18 mouse cellular contexts compared by ENCODE assay signal in the genomic region with DNA sequence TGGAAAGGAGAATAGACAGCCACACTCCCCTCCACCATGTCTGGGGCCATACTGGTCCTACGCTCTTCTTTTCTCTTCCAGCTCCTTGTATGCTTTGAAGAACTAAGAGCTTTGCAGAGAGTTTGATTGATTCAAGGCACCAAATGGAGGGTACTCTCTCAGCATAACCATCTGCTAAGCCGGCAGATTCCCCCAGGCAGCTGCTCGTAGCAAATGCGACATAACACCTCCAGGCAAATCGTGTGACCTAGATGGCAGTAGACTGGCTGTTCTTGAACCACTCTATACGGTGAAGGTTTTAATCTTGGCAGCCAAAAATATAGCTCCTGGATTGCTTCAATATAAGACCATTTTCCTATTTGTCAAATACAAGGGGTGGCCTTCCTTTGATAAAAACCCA.
DNase-seq lines count a peak whose midpoint lies in the region; ATAC-seq lines count a peak whose summit lies in the region.
"Had no signal": no experiment of that assay in that cellular context is flagged by ENCODE, and none has a peak within 500 bp of the region (broad histone marks: within the 10 kb centered on the region; RNA-seq: fewer than 3 reads in every experiment).

No protein-coding gene starts in this region.

- H3K4me3 ChIP-seq in forebrain, embryonic 14.5 days (ENCODE audit: low read depth, low read length) = no peak overlapping the region
- no peak overlapping the region for H3K4me3 ChIP-seq in forebrain, embryonic 11.5 days (ENCODE audit: low read depth, low read length)
- H3K4me3 ChIP-seq in neural tube, embryonic 13.5 days = no peak overlapping the region
- H3K4me3 ChIP-seq in midbrain, embryonic 12.5 days = no peak overlapping the region
- H3K4me3 ChIP-seq in neural tube, embryonic 15.5 days (replicated peaks) = no peak overlapping the region
- H3K4me3 ChIP-seq: heart, embryonic 15.5 days; stomach, embryonic 15.5 days had no signal

- H3K9me3 ChIP-seq in forebrain, embryonic 14.5 days (replicated peaks; ENCODE audit: control insufficient read depth, low read length) = 0 out of 2 replicates have a peak, but pooled peaks cover 5% of the 10 kb centered on the region
- peaks cover 4% of the 10 kb centered on the region; the same call in 1 of the 2 replicates for H3K9me3 ChIP-seq in forebrain, embryonic 11.5 days (ENCODE audit: control insufficient read depth, low read length)
- H3K9me3 ChIP-seq in neural tube, embryonic 13.5 days = peaks cover 11% of the 10 kb centered on the region
- peaks cover 6% of the 10 kb centered on the region for H3K9me3 ChIP-seq in midbrain, embryonic 12.5 days
- 0 out of 2 replicates have a peak, but pooled peaks cover 7% of the 10 kb centered on the region for H3K9me3 ChIP-seq in neural tube, embryonic 15.5 days (replicated peaks)
- H3K9me3 ChIP-seq: heart, embryonic 15.5 days; stomach, embryonic 15.5 days had no signal

- no peak overlapping the region for H3K4me2 ChIP-seq in forebrain, embryonic 14.5 days (ENCODE audit: low read length)
- no peak overlapping the region for H3K4me2 ChIP-seq in forebrain, embryonic 11.5 days (ENCODE audit: low read depth, low read length, severe bottlenecking)
- no peak overlapping the region for H3K4me2 ChIP-seq in neural tube, embryonic 13.5 days
- no peak overlapping the region for H3K4me2 ChIP-seq in midbrain, embryonic 12.5 days (replicated peaks)
- no peak overlapping the region for H3K4me2 ChIP-seq in neural tube, embryonic 15.5 days
- H3K4me2 ChIP-seq: heart, embryonic 15.5 days; stomach, embryonic 15.5 days had no signal

- peak; percentile 52; the same call in 1 of the 2 replicates for ATAC-seq in forebrain, embryonic 14.5 days
- no peak for ATAC-seq in forebrain, embryonic 11.5 days (replicated peaks; ENCODE audit: low FRiP score)
- no peak for ATAC-seq in neural tube, embryonic 13.5 days (ENCODE audit: low read depth)
- no peak for ATAC-seq in midbrain, embryonic 12.5 days (ENCODE audit: low FRiP score, low read depth)
- ATAC-seq in neural tube, embryonic 15.5 days (ENCODE audit: low FRiP score) = no peak
- no peak for ATAC-seq in megakaryocyte-erythroid progenitor cell, adult 5-6 weeks (replicated peaks; ENCODE audit: low FRiP score, low TSS enrichment, poor library complexity, severe bottlenecking)
- ATAC-seq: liver, postnatal 0 days had no signal

- H3K9ac ChIP-seq in forebrain, embryonic 14.5 days (ENCODE audit: low read length) = no peak overlapping the region; the same call in 1 of the 2 replicates
- H3K9ac ChIP-seq in forebrain, embryonic 11.5 days (ENCODE audit: low read length) = no peak overlapping the region
- H3K9ac ChIP-seq in neural tube, embryonic 13.5 days = no peak overlapping the region
- H3K9ac ChIP-seq in midbrain, embryonic 12.5 days (replicated peaks) = no peak overlapping the region
- no peak overlapping the region for H3K9ac ChIP-seq in neural tube, embryonic 15.5 days (replicated peaks)
- H3K9ac ChIP-seq: heart, embryonic 15.5 days; liver, postnatal 0 days; stomach, embryonic 15.5 days had no signal

- 73% methylated on average over 6 of the region's 6 CpGs for WGBS in forebrain, embryonic 14.5 days
- WGBS in forebrain, embryonic 11.5 days = 92% methylated on average over 6 of the region's 6 CpGs
- WGBS in neural tube, embryonic 13.5 days = 64% methylated on average over 6 of the region's 6 CpGs
- 83% methylated on average over 6 of the region's 6 CpGs for WGBS in midbrain, embryonic 12.5 days
- WGBS in neural tube, embryonic 15.5 days = 62% methylated on average over 6 of the region's 6 CpGs

- H3K4me1 ChIP-seq in forebrain, embryonic 14.5 days (ENCODE audit: control insufficient read depth, insufficient read depth, low read length) = peaks cover 11% of the 10 kb centered on the region
- no peaks in the 10 kb centered on the region for H3K4me1 ChIP-seq in forebrain, embryonic 11.5 days (replicated peaks; ENCODE audit: control insufficient read depth, insufficient read depth, low read length)
- peaks cover 13% of the 10 kb centered on the region for H3K4me1 ChIP-seq in neural tube, embryonic 13.5 days (replicated peaks)
- peaks cover 15% of the 10 kb centered on the region for H3K4me1 ChIP-seq in midbrain, embryonic 12.5 days
- H3K4me1 ChIP-seq in neural tube, embryonic 15.5 days = peaks cover 12% of the 10 kb centered on the region
- H3K4me1 ChIP-seq: stomach, embryonic 15.5 days had no signal

- peak overlapping the region; percentile 39; the same call in 1 of the 2 replicates for H3K27ac ChIP-seq in forebrain, embryonic 14.5 days (ENCODE audit: low read depth, low read length)
- H3K27ac ChIP-seq in forebrain, embryonic 11.5 days (ENCODE audit: low read depth, low read length) = no peak overlapping the region
- peak overlapping the region; percentile 68 for H3K27ac ChIP-seq in neural tube, embryonic 13.5 days (replicated peaks)
- H3K27ac ChIP-seq in midbrain, embryonic 12.5 days (replicated peaks) = peak overlapping the region; percentile 60
- H3K27ac ChIP-seq in neural tube, embryonic 15.5 days (replicated peaks) = 0 out of 2 replicates have a peak overlapping the region, but pooled peaks have one; percentile 7
- H3K27ac ChIP-seq: heart, embryonic 15.5 days; stomach, embryonic 15.5 days had no signal

- H3K36me3 ChIP-seq in forebrain, embryonic 14.5 days (ENCODE audit: control insufficient read depth, insufficient read depth, low read length) = no peaks in the 10 kb centered on the region
- no peaks in the 10 kb centered on the region for H3K36me3 ChIP-seq in forebrain, embryonic 11.5 days (ENCODE audit: control insufficient read depth, insufficient read depth, low read length)
- H3K36me3 ChIP-seq in neural tube, embryonic 13.5 days = no peaks in the 10 kb centered on the region
- no peaks in the 10 kb centered on the region for H3K36me3 ChIP-seq in midbrain, embryonic 12.5 days
- no peaks in the 10 kb centered on the region for H3K36me3 ChIP-seq in neural tube, embryonic 15.5 days
- H3K36me3 ChIP-seq: heart, embryonic 15.5 days; stomach, embryonic 15.5 days had no signal

- DNase-seq in forebrain, embryonic 14.5 days (ENCODE audit: low spot score) = peak; percentile 59
- no peak for DNase-seq in forebrain, embryonic 11.5 days (ENCODE audit: low spot score)
- DNase-seq in neural tube, embryonic 10.5 days (ENCODE audit: extremely low spot score, low spot score) = no peak
- DNase-seq in cerebellum, adult 8-10 months = no peak
- DNase-seq: adrenal gland, postnatal 14 days; cerebellum, adult 9-10 months; kidney, adult 8-10 months; kidney, postnatal 25 days; liver; liver, postnatal 0 days; lung, postnatal 36 days had no signal

- H3K27me3 ChIP-seq in forebrain, embryonic 14.5 days (replicated peaks; ENCODE audit: control insufficient read depth, insufficient read depth, low read length) = no peaks in the 10 kb centered on the region
- no peaks in the 10 kb centered on the region for H3K27me3 ChIP-seq in forebrain, embryonic 11.5 days (ENCODE audit: control insufficient read depth, insufficient read depth, low read length)
- no peaks in the 10 kb centered on the region for H3K27me3 ChIP-seq in neural tube, embryonic 13.5 days
- H3K27me3 ChIP-seq in midbrain, embryonic 12.5 days = no peaks in the 10 kb centered on the region
- H3K27me3 ChIP-seq in neural tube, embryonic 15.5 days (replicated peaks) = no peaks in the 10 kb centered on the region
- H3K27me3 ChIP-seq: CH12.LX; heart, embryonic 15.5 days; stomach, embryonic 15.5 days had no signal
